Mouse (Mus musculus): ENCODE results near the gene Hdac5. TPM values are rescaled to one million over a fixed set of nuclear protein-coding genes. Genes with fewer than 3 reads are reported as not detected.
A peak's percentile ranks its signal among the peaks of the same experiment; 100 is the strongest.

Gene Hdac5
- polyA plus RNA-seq, 1 experiment from 2014 or later = 97.2 TPM

DNA sequence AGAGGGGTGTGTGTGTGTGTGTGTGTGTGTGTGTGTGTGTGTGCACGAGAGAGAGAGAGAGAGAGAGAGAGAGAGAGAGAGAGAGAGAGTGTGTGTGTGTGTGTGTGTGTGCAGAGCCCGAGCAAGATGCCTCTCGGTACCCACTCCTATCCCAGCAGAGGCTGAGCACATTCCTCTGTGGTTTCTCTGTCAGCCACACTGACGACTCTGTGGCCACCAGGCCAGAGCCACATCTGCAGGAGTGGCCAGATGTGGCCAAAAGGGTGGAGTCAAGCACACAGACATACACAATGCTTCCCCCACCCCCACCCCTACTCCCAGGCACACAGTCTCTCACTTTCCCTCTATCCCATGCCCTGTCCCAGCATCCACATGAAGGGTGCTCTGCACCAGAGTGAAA is 21.1 kb downstream of the Hdac5 start:
- no peaks in the 10 kb centered on the region for H3K27me3 ChIP-seq
- H3K36me3 ChIP-seq = peaks cover 34% of the 10 kb centered on the region
- H3K4me3 ChIP-seq = no peak overlapping the region
- H3K4me1 ChIP-seq = peaks cover 44% of the 10 kb centered on the region
- no peak overlapping the region for H3K27ac ChIP-seq
- no peaks in the 10 kb centered on the region for H3K9me3 ChIP-seq (replicated peaks)
- no peak overlapping the region for H3K4me2 ChIP-seq (replicated peaks)
- 26% methylated on average over 3 of the region's 4 CpGs for WGBS
- no peak overlapping the region for H3K9ac ChIP-seq
- no peak for ATAC-seq (ENCODE audit: low FRiP score)

DNA sequence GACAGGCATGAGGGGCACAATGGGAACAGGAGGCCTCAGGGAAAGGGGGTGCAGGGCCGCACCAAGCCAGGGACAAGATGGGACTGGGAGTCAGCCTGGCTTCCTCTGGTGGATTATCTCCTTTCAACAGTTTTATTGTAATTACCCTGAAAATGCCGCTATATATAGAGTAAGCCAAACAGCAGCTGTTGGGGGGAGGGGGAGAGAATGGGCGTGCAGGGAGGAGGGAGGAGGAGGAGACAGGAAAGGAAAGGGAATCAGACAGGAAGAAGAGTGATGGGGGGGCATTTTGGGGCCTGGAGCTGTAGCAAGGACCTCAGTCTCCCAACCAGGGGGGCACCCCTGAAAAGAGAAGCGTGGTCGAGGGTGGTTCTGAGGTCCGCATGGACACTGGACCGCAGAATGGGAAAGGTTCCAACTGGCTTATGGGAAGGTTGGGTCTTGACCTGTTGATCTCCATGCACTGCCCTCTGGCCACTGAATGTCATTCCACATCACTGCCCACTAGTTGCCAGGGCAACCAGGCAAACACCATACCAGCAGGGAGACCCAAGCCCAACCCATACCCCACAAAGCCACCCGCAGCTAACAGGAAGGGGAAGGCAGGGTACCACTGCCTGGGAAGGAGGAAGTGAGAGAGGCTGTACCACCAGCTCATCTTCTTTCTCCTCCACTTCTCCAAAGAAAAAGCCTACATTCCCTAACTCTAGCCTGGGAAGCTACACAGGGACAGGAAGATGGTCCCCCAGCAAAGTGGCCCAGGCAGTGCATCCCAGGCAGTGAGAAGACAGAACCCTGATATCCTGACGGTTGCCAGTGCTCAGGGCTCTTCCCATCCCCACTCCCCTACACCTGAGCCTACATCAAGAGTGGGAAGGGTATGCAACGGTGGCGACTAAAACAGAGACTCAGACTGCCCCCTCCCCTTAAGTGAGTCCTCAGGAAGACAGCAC is 21.9 kb downstream of the Hdac5 start:
- H3K9ac ChIP-seq = 0 out of 2 replicates have a peak overlapping the region, but pooled peaks have one; percentile 35
- ATAC-seq (ENCODE audit: low FRiP score) = 0 out of 2 replicates have a peak, but pooled peaks have one; percentile 36

DNA sequence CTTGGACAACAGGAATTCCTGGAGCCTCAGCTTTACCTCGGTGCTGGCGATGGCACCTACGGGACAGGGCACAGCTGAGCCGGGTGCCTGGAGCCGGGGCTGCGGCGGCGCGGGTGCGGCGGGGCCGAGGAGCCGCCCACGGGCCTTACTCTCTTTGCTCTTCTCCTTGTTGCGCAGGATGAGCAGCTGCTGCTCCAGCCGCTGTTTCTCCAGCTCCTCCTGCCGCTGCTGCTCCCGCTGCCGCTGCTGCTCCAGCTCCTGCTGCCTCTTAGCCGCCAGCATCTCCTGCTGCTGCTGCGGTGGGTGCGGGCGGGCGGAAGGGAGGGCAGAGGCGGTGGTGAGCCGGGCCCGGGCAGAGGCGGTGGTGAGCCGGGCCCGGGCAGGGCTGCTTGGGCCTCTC is 23.5 kb downstream of the Hdac5 start:
- no peaks in the 10 kb centered on the region for H3K9me3 ChIP-seq (replicated peaks)
- WGBS = 63% methylated on average over 29 of the region's 30 CpGs
- ATAC-seq (ENCODE audit: low FRiP score) = no peak
- no peaks in the 10 kb centered on the region for H3K27me3 ChIP-seq
- no peak overlapping the region for H3K4me3 ChIP-seq
- H3K9ac ChIP-seq = no peak overlapping the region; the same call in 1 of the 2 replicates
- peaks cover 36% of the 10 kb centered on the region for H3K4me1 ChIP-seq
- H3K4me2 ChIP-seq (replicated peaks) = no peak overlapping the region; the same call in 1 of the 2 replicates
- peaks cover 53% of the 10 kb centered on the region for H3K36me3 ChIP-seq
- H3K27ac ChIP-seq = no peak overlapping the region

More for the DNA sequence above, 21.9 kb downstream of the Hdac5 start:
- H3K27ac ChIP-seq = peak overlapping the region; percentile 52; the same call in 1 of the 2 replicates
- H3K36me3 ChIP-seq = peaks cover 40% of the 10 kb centered on the region
- 0 out of 2 replicates have a peak overlapping the region, but pooled peaks have one; percentile 2 for H3K4me2 ChIP-seq (replicated peaks)
- no peak overlapping the region for H3K4me3 ChIP-seq
- no peaks in the 10 kb centered on the region for H3K27me3 ChIP-seq
- no peaks in the 10 kb centered on the region for H3K9me3 ChIP-seq (replicated peaks)
- 23% methylated on average over 11 of the region's 11 CpGs for WGBS
- peaks cover 44% of the 10 kb centered on the region for H3K4me1 ChIP-seq

DNA sequence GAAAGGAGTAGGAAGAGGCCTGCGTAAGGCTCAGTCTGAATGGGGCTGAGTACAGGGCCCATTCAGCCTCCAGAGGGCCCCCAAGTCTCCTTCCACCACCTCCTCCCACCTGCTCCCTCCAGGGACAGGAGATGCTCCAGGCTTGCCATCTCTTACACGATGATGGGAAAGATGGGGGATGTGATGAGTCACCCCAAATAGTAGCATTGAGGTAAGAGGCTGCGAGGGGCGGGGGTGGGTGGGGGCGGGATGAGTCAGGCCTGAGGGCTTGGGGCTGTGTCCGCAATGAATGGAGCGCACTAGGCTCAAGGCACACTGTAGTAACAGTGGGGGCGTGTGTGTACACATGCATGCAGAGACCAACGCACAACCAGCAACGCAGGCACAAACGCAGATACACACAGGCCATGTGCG is 28.6 kb downstream of the Hdac5 start:
- Histone ChIP-seq H3K36me3 (peaks cover 96% of the 10 kb centered on the region), H3K27me3 (no peaks in the 10 kb centered on the region), H3K9ac (no peak overlapping the region), H3K4me1 (peaks cover under 1% of the 10 kb centered on the region; the same call in 1 of the 2 replicates), H3K4me2 (replicated peaks) (no peak overlapping the region), H3K9me3 (replicated peaks) (no peaks in the 10 kb centered on the region), H3K4me3 (no peak overlapping the region), H3K27ac (no peak overlapping the region)
- 82% methylated on average over 12 of the region's 12 CpGs for WGBS
- ATAC-seq (ENCODE audit: low FRiP score) = no peak

DNA sequence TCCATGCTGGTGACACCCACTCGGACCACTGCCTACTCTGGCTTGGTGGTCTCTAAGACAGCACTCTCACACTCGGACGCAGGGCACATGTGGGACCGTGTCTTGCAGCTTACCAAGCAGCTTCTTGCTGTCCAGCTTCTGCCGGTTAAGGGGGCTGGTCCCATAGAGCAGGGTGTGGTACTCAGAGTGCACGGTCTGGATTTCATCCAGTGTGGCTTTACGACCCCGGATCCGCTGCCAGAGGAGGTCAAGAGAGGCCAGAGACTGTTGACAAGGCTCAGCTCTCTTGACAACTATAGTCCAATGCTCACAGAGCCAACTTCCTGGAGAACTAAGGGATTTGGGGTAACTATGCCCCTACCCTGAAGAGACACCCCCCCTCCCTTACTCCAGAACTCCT is 30.1 kb downstream of the Hdac5 start:
- H3K9ac ChIP-seq = no peak overlapping the region
- H3K27ac ChIP-seq = no peak overlapping the region
- H3K4me2 ChIP-seq (replicated peaks) = no peak overlapping the region
- H3K36me3 ChIP-seq = peaks cover 96% of the 10 kb centered on the region
- H3K4me3 ChIP-seq = no peak overlapping the region
- H3K4me1 ChIP-seq = no peaks in the 10 kb centered on the region
- no peaks in the 10 kb centered on the region for H3K9me3 ChIP-seq (replicated peaks)
- no peak for ATAC-seq (ENCODE audit: low FRiP score)
- H3K27me3 ChIP-seq = no peaks in the 10 kb centered on the region
- WGBS = 82% methylated on average over 9 of the region's 9 CpGs

DNA sequence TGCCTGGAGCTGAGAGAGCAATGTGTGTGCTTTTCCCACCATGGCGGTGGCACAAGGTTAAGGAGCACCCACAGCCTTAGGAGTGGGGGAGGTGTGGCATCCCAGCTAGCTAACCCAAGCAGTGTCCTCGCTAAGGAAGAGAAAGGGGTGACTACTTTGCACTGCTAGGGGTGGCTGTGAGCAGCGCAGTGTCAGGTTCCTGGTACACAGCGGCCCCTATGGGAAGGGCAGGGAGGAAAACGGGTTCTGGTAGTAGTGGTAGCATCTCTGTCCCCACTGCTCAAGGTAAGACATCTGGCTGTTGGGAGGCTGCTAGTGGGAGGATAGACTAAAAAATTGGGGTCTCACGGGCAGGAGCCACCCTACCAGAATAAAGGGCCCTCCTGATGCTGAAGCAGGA is 31.7 kb downstream of the Hdac5 start:
- peaks cover 96% of the 10 kb centered on the region for H3K36me3 ChIP-seq
- no peak overlapping the region for H3K9ac ChIP-seq
- H3K4me3 ChIP-seq = no peak overlapping the region
- no peaks in the 10 kb centered on the region for H3K9me3 ChIP-seq (replicated peaks)
- H3K4me1 ChIP-seq = no peaks in the 10 kb centered on the region
- no peaks in the 10 kb centered on the region for H3K27me3 ChIP-seq
- WGBS = 69% methylated on average over 6 of the region's 6 CpGs
- no peak overlapping the region for H3K4me2 ChIP-seq (replicated peaks)
- no peak for ATAC-seq (ENCODE audit: low FRiP score)
- H3K27ac ChIP-seq = no peak overlapping the region

DNA sequence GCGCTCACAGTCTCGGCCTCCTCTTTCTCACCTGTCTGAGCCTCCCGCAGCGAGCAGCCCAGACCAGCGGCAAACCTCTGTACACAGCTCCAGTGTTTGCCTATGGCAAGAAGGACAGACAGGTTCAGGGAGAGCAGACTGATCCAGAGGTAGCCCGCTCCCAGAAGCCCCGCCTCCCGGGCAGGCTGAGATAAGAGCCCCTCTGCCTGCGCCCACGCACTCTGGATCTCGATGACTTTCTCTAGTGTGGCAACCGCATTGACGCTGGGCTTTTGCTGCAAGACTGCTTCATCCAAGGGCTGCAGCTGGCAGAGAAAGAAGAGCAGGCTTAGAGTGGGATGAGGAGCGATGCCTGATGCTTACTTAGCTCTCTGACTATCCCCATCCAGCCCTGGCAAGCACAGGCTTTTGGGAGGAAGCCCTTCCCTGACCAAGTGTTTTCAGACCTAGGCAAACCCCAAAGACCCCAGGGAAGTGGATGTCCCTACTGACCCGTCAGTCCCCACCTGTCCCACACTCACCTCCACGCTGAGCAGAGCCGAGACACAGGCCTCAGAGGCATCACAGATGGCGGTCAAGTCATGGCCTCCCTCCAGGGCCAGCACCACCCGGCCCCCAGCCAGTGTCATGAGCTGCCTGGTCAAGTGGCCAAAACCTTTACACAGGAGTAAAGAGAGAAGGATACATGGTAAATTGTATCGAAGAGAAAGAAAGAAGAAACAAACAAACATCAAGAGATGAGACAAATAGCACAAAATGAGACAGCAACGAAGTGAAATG is 33.8 kb downstream of the Hdac5 start:
- H3K36me3 ChIP-seq = peaks cover 83% of the 10 kb centered on the region
- H3K27ac ChIP-seq = no peak overlapping the region
- no peak overlapping the region for H3K4me3 ChIP-seq
- no peak overlapping the region for H3K9ac ChIP-seq
- ATAC-seq (ENCODE audit: low FRiP score) = no peak
- peaks cover 2% of the 10 kb centered on the region for H3K4me1 ChIP-seq
- H3K4me2 ChIP-seq (replicated peaks) = no peak overlapping the region
- 85% methylated on average over 21 of the region's 21 CpGs for WGBS
- H3K27me3 ChIP-seq = no peaks in the 10 kb centered on the region
- no peaks in the 10 kb centered on the region for H3K9me3 ChIP-seq (replicated peaks)

DNA sequence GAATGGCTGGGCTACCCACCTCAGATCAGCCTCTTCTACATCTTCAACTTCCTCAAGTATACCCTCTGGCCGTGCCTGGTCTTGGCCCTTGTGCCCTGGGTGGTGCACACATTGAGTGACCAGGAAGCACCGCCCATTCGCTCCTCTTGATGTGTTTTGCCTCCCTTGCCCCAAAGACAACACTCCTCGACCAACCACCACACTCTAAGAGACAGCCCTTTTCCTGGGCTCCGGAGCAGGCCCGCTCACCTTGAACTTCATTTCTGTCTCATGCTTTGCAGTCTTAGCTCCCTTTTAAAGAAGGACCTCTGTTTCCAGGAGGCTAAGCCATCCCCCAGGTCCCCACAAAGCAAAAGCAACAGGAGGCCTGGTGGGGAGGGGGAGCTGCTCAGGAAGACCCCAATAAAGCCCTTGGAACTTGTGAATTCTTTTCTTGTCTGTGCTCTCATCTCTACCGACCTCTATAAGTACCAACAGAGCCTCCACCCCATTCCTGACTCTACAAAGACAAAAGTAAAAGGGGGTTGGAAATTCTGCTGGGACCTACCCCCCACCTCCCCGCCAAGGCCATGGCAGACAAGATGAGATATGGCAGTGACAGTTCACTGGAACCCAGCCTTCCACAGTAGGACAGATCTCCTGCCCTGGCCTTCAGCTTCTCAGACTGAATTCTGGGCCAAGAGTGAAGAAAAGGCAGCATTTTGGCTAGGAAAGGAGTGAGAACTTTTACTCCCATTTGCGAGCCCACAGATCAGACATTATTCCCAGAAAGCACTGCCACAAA is 36.1 kb downstream of the Hdac5 start:
- peaks cover 16% of the 10 kb centered on the region for H3K4me1 ChIP-seq
- ATAC-seq (ENCODE audit: low FRiP score) = no peak
- H3K27me3 ChIP-seq = no peaks in the 10 kb centered on the region
- no peak overlapping the region for H3K4me3 ChIP-seq
- H3K27ac ChIP-seq = no peak overlapping the region
- H3K9me3 ChIP-seq (replicated peaks) = no peaks in the 10 kb centered on the region
- 87% methylated on average over 9 of the region's 9 CpGs for WGBS
- H3K36me3 ChIP-seq = peaks cover 60% of the 10 kb centered on the region
- H3K4me2 ChIP-seq (replicated peaks) = no peak overlapping the region
- H3K9ac ChIP-seq = no peak overlapping the region

DNA sequence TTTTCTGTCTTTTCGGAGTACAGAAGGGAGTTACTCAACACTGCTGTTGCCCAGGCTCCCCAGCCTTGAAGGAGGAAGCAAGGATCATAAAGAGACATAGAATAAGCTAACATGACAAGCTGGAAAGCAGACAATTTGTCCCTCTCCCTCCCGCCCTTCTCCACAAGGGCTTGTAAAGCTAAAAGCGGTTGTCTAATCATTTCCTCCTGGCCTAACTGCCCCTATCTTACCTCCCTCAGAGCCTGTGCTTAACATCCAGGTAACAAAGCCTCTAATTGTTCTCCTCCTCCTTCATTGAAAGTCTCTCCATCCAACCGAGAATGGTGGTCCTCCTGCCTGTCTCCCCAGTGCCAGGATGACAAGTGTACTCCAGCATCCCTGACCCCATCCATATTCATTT is 39.1 kb downstream of the Hdac5 start:
- 44% methylated on average over 4 of the region's 4 CpGs for WGBS
- Histone ChIP-seq H3K4me3 (peak overlapping the region; percentile 54; the same call in 1 of the 2 replicates), H3K9me3 (replicated peaks) (no peaks in the 10 kb centered on the region), H3K36me3 (peaks cover 30% of the 10 kb centered on the region), H3K27me3 (no peaks in the 10 kb centered on the region), H3K4me1 (peaks cover 16% of the 10 kb centered on the region), H3K9ac (0 out of 2 replicates have a peak overlapping the region, but pooled peaks have one; percentile 5), H3K4me2 (replicated peaks) (peak overlapping the region; percentile 76), H3K27ac (no peak overlapping the region)
- no peak for ATAC-seq (ENCODE audit: low FRiP score)

DNA sequence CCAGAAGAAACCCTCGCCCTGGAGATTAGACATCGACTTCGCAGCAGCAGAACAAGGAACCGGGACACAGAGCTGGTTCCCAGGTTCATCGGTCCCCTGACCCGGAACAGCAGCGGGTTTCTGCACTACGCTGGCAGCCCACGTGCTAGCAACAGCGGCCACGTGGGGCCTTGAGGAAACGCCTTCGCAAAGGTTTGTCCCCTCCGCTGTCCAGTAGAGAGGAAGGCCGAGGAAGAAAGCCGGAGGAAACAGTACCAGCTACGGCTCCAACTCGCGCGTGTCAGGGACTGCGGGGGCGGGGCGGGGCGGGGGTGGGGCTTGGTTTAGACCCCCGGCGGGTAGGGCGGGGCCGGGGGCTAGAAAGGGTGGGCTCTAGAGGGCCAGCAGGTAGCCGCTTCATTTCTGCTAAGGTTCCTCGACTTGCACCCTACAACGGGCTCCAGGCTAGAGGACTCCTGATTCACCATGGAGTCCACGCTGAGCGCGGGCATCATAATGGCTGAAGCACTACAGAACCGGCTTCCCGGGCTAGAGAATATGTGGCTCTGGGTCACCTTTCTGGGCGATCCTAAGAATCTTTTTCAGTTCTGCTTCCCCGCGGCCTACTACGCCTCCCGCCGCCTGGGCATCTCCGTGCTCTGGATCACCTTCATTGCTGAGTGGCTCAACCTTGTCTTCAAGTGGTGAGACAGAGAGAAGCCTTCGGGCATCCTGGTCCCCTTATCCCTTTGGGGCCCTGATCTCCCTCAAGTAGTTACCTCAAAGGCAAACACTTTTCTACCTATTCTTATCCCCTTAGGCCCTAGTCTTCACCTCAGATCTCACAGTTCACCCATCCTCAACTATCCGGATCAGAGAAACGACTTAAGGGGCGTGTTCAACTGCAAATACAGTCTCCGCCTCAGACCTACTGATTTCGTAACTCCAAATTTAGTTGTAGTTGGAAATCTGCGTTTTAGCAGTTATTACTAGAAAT is 40.2 kb downstream of the Hdac5 start, which contains the start of gene G6pc3:
TSS of gene G6pc3 (plus strand) at position 160 of the 976 bp plus-strand sequence.
- H3K4me1 ChIP-seq = peaks cover 16% of the 10 kb centered on the region
- peak within 1 kb of the TSS; percentile 54 for H3K4me3 ChIP-seq
- peak within 1 kb of the TSS; percentile 76 for H3K4me2 ChIP-seq (replicated peaks)
- no peaks in the 10 kb centered on the region for H3K27me3 ChIP-seq
- H3K27ac ChIP-seq = peak within 1 kb of the TSS; percentile 70
- ATAC-seq (ENCODE audit: low FRiP score) = peak; percentile 63
- peaks cover 19% of the 10 kb centered on the region for H3K36me3 ChIP-seq
- 3% methylated on average over 50 of the region's 50 CpGs for WGBS
- peak within 1 kb of the TSS; percentile 70 for H3K9ac ChIP-seq
- no peaks in the 10 kb centered on the region for H3K9me3 ChIP-seq (replicated peaks)

DNA sequence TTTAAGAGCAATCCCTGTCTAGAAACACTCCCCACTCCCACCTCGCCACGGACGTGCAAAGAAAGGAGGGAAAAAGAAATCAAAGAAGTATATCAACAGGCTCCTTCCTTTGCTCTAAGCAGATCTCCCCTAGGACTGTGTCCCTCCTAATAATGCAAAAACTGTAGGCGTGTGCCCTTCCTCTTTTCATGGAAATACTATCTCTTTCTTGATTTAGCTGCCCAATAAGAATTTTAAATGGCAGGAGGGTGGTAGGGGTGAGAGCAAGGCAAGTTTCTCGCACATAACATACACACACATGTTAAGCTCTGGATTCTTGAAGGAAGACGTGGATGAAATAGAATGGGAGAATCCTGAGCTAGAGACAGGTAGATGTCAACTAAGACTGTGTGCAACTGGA is 41.0 kb downstream of the Hdac5 start:
- peak; percentile 1; the same call in 1 of the 2 replicates for ATAC-seq (ENCODE audit: low FRiP score)
- peak overlapping the region; percentile 54 for H3K4me3 ChIP-seq
- peaks cover 11% of the 10 kb centered on the region for H3K36me3 ChIP-seq
- H3K4me1 ChIP-seq = peaks cover 19% of the 10 kb centered on the region
- no peaks in the 10 kb centered on the region for H3K27me3 ChIP-seq
- no peak overlapping the region for H3K27ac ChIP-seq
- 69% methylated on average over 6 of the region's 6 CpGs for WGBS
- H3K4me2 ChIP-seq (replicated peaks) = peak overlapping the region; percentile 76
- 0 out of 2 replicates have a peak overlapping the region, but pooled peaks have one; percentile 70 for H3K9ac ChIP-seq
- no peaks in the 10 kb centered on the region for H3K9me3 ChIP-seq (replicated peaks)
